Mouse (Mus musculus): Measurements from ENCODE around the gene Klk1b24. TPM values are rescaled to one million over a fixed set of nuclear protein-coding genes. Genes with fewer than 3 reads are reported as not detected.
"Not testable (repeated sequence)": the region's sequence is repeated elsewhere in the genome, so short reads cannot be mapped to it uniquely, and the experiment has no call there.

Gene Klk1b24
- not detected in 2 replicates for total RNA-seq (2015)
- not detected in 2 replicates for total RNA-seq (2017)

DNA sequence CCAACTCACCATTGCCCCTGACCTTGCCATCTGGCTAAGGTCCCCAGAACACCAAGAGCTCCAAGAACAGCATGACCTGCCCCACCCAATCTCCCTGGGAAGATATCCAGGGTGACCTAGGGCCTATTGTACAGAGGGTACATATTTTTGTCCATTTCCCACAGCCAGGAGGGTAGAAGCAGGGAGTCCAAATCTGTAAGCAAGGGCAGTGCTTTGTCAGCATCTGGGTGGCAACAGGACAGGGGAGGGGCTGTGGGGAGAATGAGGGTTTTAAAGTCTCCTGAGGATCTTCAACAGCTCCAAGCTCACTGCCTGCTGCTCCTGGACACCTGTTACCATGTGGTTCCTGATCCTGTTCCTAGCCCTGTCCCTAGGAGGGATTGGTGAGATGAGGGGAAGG lies at the start of gene Klk1b24:
TSS of gene Klk1b24 (plus strand) at position 301 of the 400 bp plus-strand sequence.
- ATAC-seq (replicated peaks; ENCODE audit: poor library complexity): not testable (repeated sequence)

GRCm38 (mm10) chr7:44179299-44180045 lies 8.6 kb upstream of the Klk1b24 start:
- no peak for ATAC-seq (replicated peaks; ENCODE audit: poor library complexity)

GRCm38 (mm10) chr7:44186516-44186915 lies 1.5 kb upstream of the Klk1b24 start:
- ATAC-seq (replicated peaks; ENCODE audit: poor library complexity): not testable (repeated sequence)

GRCm38 (mm10) chr7:44193466-44193865 lies 5.4 kb downstream of the Klk1b24 start:
- not testable (repeated sequence) for ATAC-seq (replicated peaks; ENCODE audit: poor library complexity)

DNA sequence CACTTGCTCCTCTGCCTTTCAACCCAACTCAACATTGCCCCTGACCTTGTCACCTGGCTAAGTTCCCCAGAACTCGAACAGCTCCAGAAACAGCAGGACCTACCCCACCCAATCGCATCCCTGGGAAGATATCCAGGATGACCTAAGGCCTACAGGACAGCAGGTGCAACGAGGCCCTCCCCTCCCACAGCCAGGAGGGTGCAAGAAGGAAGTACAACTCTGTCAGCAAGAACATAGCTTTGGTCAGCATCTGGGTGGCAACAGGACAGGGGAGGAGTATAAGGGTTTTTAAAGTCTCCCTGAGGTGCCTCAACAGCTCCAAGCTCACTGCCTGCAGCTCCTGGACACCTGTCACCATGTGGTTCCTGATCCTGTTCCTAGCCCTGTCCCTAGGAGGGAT lies 9.9 kb downstream of the Klk1b24 start, which contains the start of gene Klk1b3:
TSS of gene Klk1b3 (plus strand) at position 301 of the 400 bp plus-strand sequence.
- no peak for ATAC-seq (replicated peaks; ENCODE audit: poor library complexity)

DNA sequence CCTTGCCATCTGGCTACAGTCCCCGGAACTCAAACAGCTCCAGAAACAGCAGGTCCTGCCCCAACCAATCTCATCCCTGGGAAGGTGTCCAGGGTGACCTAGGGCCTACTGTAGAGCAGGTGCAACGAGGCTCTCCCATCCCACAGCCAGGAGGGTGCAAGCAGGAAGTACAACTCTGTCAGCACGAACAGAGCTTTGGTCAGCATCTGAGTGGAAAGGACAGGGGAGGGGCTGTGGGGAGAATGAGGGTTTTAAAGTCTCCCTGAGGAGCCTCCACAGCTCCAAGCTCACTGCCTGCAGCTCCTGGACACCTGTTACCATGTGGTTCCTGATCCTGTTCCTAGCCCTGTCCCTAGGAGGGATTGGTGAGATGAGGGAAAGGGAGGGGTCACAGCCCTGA lies 19.1 kb downstream of the Klk1b24 start, which contains the start of gene Klk1b4:
TSS of gene Klk1b4 (plus strand) at position 301 of the 400 bp plus-strand sequence.
- not testable (repeated sequence) for ATAC-seq (replicated peaks; ENCODE audit: poor library complexity)

- ATAC-seq (replicated peaks; ENCODE audit: poor library complexity): no peak
These were observed 20.3 kb downstream of the Klk1b24 start for GRCm38 (mm10) chr7:44208307-44208706.

DNA sequence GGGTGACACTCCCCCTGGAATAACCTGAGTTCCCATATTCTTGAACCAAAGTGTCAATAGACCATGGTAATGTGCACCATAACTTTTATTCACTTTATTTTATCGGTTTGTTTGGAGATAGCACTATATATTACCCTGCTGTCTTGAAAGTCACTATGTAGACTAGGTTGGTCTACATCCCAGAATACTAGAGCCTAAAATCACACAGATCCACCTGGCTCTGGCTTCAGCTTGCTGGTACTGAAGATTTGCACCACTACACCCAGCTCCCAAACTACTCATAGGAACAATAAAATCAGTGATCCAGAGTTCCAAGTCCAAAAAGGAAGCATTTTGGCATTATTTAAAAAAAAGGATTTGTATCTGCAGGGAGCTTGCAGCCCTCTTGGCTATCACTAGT lies 27.6 kb downstream of the Klk1b24 start, which contains the start of gene Klk1b5:
TSS of gene Klk1b5 (plus strand) at position 301 of the 400 bp plus-strand sequence.
- no peak for ATAC-seq (replicated peaks; ENCODE audit: poor library complexity)

DNA sequence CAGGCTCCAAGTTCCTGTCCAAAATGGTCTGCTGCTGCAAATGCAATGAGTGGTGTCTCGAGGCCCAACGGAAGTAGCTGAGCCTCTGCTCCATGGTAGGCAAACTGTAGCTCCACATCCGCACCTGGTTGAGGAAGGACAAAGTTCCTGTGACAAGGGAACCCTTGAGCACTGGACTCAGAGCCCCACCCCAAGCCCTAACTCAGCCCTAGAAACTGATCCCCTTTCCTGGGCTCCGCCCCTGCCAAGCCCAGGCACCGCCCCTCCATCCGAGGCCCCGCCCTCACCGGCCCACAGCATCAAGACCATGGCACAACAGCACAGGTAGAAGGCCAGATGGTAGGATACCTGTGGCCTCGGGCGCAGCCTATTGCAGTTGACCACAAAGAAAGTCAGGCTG lies 33.6 kb downstream of the Klk1b24 start:
- not testable (repeated sequence) for ATAC-seq (replicated peaks; ENCODE audit: poor library complexity)

GRCm38 (mm10) chr7:44222335-44222734 lies 34.3 kb downstream of the Klk1b24 start:
- ATAC-seq (replicated peaks; ENCODE audit: poor library complexity): not testable (repeated sequence)

GRCm38 (mm10) chr7:44225076-44225475 lies 37.0 kb downstream of the Klk1b24 start, which contains the start of gene Klk1:
TSS of gene Klk1 (plus strand) at chr7:44225360.
- ATAC-seq (replicated peaks; ENCODE audit: poor library complexity): no peak

DNA sequence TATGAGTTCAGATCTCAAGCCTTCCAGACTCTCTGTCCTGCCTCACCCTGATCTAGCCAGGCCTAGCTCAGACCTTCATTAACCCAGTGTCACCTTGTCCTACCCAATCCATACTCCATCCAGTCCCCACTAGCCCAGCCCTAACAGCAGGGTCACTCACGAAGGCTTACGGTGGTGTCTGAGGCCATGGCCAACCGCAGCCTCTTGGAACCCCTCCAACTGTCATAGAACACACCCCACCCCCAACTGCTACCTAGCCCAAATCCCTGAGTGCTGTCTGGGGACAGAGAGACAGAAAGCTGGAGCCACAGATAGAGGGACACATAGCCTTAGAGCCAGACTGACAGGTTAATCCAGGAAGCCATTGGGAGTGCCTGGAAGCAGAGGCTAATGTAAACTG lies 47.9 kb downstream of the Klk1b24 start, which contains the start of gene Gm36864:
TSS of gene Gm36864 (plus strand) at position 269 of the 400 bp plus-strand sequence.
- ATAC-seq (replicated peaks; ENCODE audit: poor library complexity): no peak

GRCm38 (mm10) chr7:44239913-44240312 lies 51.9 kb downstream of the Klk1b24 start:
- ATAC-seq (replicated peaks; ENCODE audit: poor library complexity): no peak; the same call in 1 of the 2 replicates

DNA sequence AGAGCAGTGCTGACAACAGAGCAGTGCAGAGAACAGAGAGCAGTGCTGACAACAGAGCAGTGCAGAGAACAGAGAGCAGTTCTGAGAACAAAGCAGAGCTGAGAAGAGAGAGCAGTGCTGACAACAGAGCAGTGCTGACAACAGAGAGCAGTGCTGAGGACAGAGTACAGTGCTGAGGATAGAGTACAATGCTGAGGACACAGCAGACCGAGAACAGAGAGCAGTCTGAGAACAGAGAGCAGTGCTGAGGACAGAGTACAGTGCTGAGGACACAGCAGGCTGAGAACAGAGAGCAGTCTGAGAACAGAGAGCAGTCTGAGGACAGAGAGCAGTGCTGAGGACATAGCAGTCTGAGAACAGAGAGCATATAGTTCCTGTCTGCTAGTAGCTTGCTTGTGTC lies 52.7 kb downstream of the Klk1b24 start:
- peak; percentile 30 for ATAC-seq (replicated peaks; ENCODE audit: poor library complexity)

GRCm38 (mm10) chr7:44241163-44241562 lies 53.1 kb downstream of the Klk1b24 start:
- no peak for ATAC-seq (replicated peaks; ENCODE audit: poor library complexity)

Other genes with a start within 250 kb of the Klk1b24 start
- gene Klk1b8, start 237.6 kb upstream of the Klk1b24 start, total RNA-seq (2015): not detected in 2 replicates
- not detected in 2 replicates for gene Klk1b8, start 237.6 kb upstream of the Klk1b24 start, total RNA-seq (2017)
- not detected in 2 replicates for gene Klk1b1, start 221.5 kb upstream of the Klk1b24 start, total RNA-seq (2015)
- gene Klk1b1, start 221.5 kb upstream of the Klk1b24 start, total RNA-seq (2017): not detected in 2 replicates
- gene Klk1b9, start 212.2 kb upstream of the Klk1b24 start, total RNA-seq (2015): not detected in 2 replicates
- gene Klk1b9, start 212.2 kb upstream of the Klk1b24 start, total RNA-seq (2017): not detected in 2 replicates
- not detected in 2 replicates for gene Klk1b11, start 192.4 kb upstream of the Klk1b24 start, total RNA-seq (2015)
- not detected in 2 replicates for gene Klk1b11, start 192.4 kb upstream of the Klk1b24 start, total RNA-seq (2017)
- gene Klk1b26, start 176.1 kb upstream of the Klk1b24 start, total RNA-seq (2015): not detected in 2 replicates
- gene Klk1b26, start 176.1 kb upstream of the Klk1b24 start, total RNA-seq (2017): not detected in 2 replicates
- not detected in 2 replicates for gene Klk1b27, start 135.9 kb upstream of the Klk1b24 start, total RNA-seq (2015)
- gene Klk1b27, start 135.9 kb upstream of the Klk1b24 start, total RNA-seq (2017): not detected in 2 replicates
- gene Klk1b21, start 85.9 kb upstream of the Klk1b24 start, total RNA-seq (2015): not detected in 2 replicates
- not detected in 2 replicates for gene Klk1b21, start 85.9 kb upstream of the Klk1b24 start, total RNA-seq (2017)
- gene Klk1b22, start 75.6 kb upstream of the Klk1b24 start, total RNA-seq (2015): not detected in 2 replicates
- gene Klk1b22, start 75.6 kb upstream of the Klk1b24 start, total RNA-seq (2017): not detected in 2 replicates
- gene Klk1b16, start 51.5 kb upstream of the Klk1b24 start, total RNA-seq (2015): not detected in 2 replicates
- not detected in 2 replicates for gene Klk1b16, start 51.5 kb upstream of the Klk1b24 start, total RNA-seq (2017)
- not detected in 2 replicates for gene Klk1b3, start 10.0 kb downstream of the Klk1b24 start, total RNA-seq (2015)
- not detected in 2 replicates for gene Klk1b3, start 10.0 kb downstream of the Klk1b24 start, total RNA-seq (2017)
- not detected in 2 replicates for gene Klk1b4, start 19.2 kb downstream of the Klk1b24 start, total RNA-seq (2015)
- gene Klk1b4, start 19.2 kb downstream of the Klk1b24 start, total RNA-seq (2017): not detected in 2 replicates
- gene Klk1b5, start 27.7 kb downstream of the Klk1b24 start, total RNA-seq (2015): not detected in 2 replicates
- not detected in 2 replicates for gene Klk1b5, start 27.7 kb downstream of the Klk1b24 start, total RNA-seq (2017)
- not detected in 2 replicates for gene Klk1, start 37.1 kb downstream of the Klk1b24 start, total RNA-seq (2015)
- gene Klk1, start 37.1 kb downstream of the Klk1b24 start, total RNA-seq (2017): not detected in 2 replicates
- gene Gm36864, start 47.9 kb downstream of the Klk1b24 start, total RNA-seq (2015): not detected in 2 replicates
- gene Gm36864, start 47.9 kb downstream of the Klk1b24 start, total RNA-seq (2017): not detected in 2 replicates
- gene 1700028J19Rik, start 58.5 kb downstream of the Klk1b24 start, total RNA-seq (2015): 0.34 and 1.8 TPM in 2 replicates
- gene 1700028J19Rik, start 58.5 kb downstream of the Klk1b24 start, total RNA-seq (2017): 0.30 and 0.37 TPM in 2 replicates
- gene 2410002F23Rik, start 58.5 kb downstream of the Klk1b24 start, total RNA-seq (2015): 54.0 and 60.6 TPM in 2 replicates
- gene 2410002F23Rik, start 58.5 kb downstream of the Klk1b24 start, total RNA-seq (2017): 71.7 and 74.6 TPM in 2 replicates
- gene Acp4, start 69.1 kb downstream of the Klk1b24 start, total RNA-seq (2015): not detected in 2 replicates
- 0.04 TPM in 1 of 2 replicates, not detected in the other for gene Acp4, start 69.1 kb downstream of the Klk1b24 start, total RNA-seq (2017)
- gene Gm15517, start 73.2 kb downstream of the Klk1b24 start, total RNA-seq (2015): not detected in 2 replicates
- not detected in 2 replicates for gene Gm15517, start 73.2 kb downstream of the Klk1b24 start, total RNA-seq (2017)
- gene Clec11a, start 118.7 kb downstream of the Klk1b24 start, total RNA-seq (2015): 4.1 TPM in 2 replicates
- gene Clec11a, start 118.7 kb downstream of the Klk1b24 start, total RNA-seq (2017): 4.2 and 4.4 TPM in 2 replicates
- 0.05 and 0.49 TPM in 2 replicates for gene Shank1, start 122.0 kb downstream of the Klk1b24 start, total RNA-seq (2015)
- not detected in 2 replicates for gene Shank1, start 122.0 kb downstream of the Klk1b24 start, total RNA-seq (2017)
- gene Syt3, start 195.9 kb downstream of the Klk1b24 start, total RNA-seq (2015): 0.22 and 0.24 TPM in 2 replicates
- 0.12 and 0.14 TPM in 2 replicates for gene Syt3, start 195.9 kb downstream of the Klk1b24 start, total RNA-seq (2017)
- gene 1700008O03Rik, start 197.6 kb downstream of the Klk1b24 start, total RNA-seq (2015): 0.44 and 1.5 TPM in 2 replicates
- 1.8 and 2.2 TPM in 2 replicates for gene 1700008O03Rik, start 197.6 kb downstream of the Klk1b24 start, total RNA-seq (2017)
- not detected in 2 replicates for gene Lrrc4b, start 240.8 kb downstream of the Klk1b24 start, total RNA-seq (2015)
- gene Lrrc4b, start 240.8 kb downstream of the Klk1b24 start, total RNA-seq (2017): not detected in 2 replicates

Data from megakaryocyte progenitor cell, adult 5-6 weeks (primary cell).